Mouse (Mus musculus) neural tube, embryonic 11.5 days (tissue): Measurements from ENCODE around the gene Abi3. TPM values are rescaled to one million over a fixed set of nuclear protein-coding genes. Genes with fewer than 3 reads are reported as not detected.

Source experiments
- ATAC-seq: fragments of 200-750 bp; cut with Nextera tagmentation; 2 replicates; pipeline ENCODE4 v1.8.0; 2017; ENCODE audit warnings: moderate number of reproducible peaks, mild to moderate bottlenecking, moderate TSS enrichment, moderate library complexity; ENCODE audit not compliant: insufficient read depth, low FRiP score, low TSS enrichment
- DNase-seq: peaks from one replicate; pipeline ENCODE4 v3.0.0-alpha.2; 2015; ENCODE audit warnings: low spot score
- H3K27ac ChIP-seq: fragments of 300-500 bp; sonication (generic); 2 replicates; pipeline ENCODE4 v1.5.1; 2014; ENCODE audit warnings: low read depth, mild to moderate bottlenecking, low read length
- H3K27me3 ChIP-seq: fragments of 300-500 bp; sonication (generic); 2 replicates; pipeline ENCODE4 v1.6.1; 2014; ENCODE audit warnings: mild to moderate bottlenecking, low read length, mixed read lengths; ENCODE audit not compliant: control insufficient read depth, insufficient read depth
- H3K36me3 ChIP-seq: fragments of 300-500 bp; sonication (generic); 2 replicates; pipeline ENCODE4 v1.6.1; 2014; ENCODE audit warnings: mild to moderate bottlenecking, low read length, moderate library complexity, mixed read lengths; ENCODE audit not compliant: control insufficient read depth, insufficient read depth
- H3K4me1 ChIP-seq: fragments of 300-500 bp; sonication (generic); 2 replicates; pipeline ENCODE4 v1.6.1; 2014; ENCODE audit warnings: low read length, mixed read lengths; ENCODE audit not compliant: control insufficient read depth, insufficient read depth
- H3K4me2 ChIP-seq: fragments of 300-500 bp; sonication (generic); 2 replicates; pipeline ENCODE4 v1.6.1; 2014; ENCODE audit warnings: low read depth, mild to moderate bottlenecking, moderate library complexity
- H3K4me3 ChIP-seq: fragments of 300-500 bp; sonication (generic); 2 replicates; pipeline ENCODE4 v1.5.1; 2014; ENCODE audit warnings: low read depth, low read length
- H3K9ac ChIP-seq: fragments of 300-500 bp; sonication (generic); 2 replicates; pipeline ENCODE4 v1.6.1; 2014; ENCODE audit warnings: mild to moderate bottlenecking, low read length
- H3K9me3 ChIP-seq: fragments of 300-500 bp; sonication (generic); 2 replicates; pipeline ENCODE4 v1.6.1; 2016; ENCODE audit warnings: low read length; ENCODE audit not compliant: control insufficient read depth
- WGBS: fragments of 180-500 bp; shearing (Covaris S2); extraction: QIAGEN DNeasy Blood & Tissue Kit; methylation state at CpG from one replicate; pipeline ENCODE4 v1.1.7; 2014; 5-methylcytosine and 5-hydroxymethylcytosine counted together
- polyA plus RNA-seq: library from polyadenylated mRNA; unstranded; fragments of >200 nt; fragmentation: Nextera tagmentation; extraction: Ambion mirVana; gene quantifications from 2 replicates; pipeline ENCODE4 v1.2.1, GENCODE M21; 2014

The Abi3 gene
- polyA plus RNA-seq, 1 experiment from 2014 or later, result 1.4 TPM

GRCm38 (mm10) chr11:95810828-95811227 is 31.4 kb downstream of the Abi3 start:
- Histone ChIP-seq H3K4me1 (no peaks in the 10 kb centered on the region; the same call in 1 of the 2 replicates), H3K9me3 (no peaks in the 10 kb centered on the region; the same call in 1 of the 2 replicates), H3K4me3 (no peak overlapping the region), H3K9ac (no peak overlapping the region), H3K27ac (no peak overlapping the region), H3K27me3 (no peaks in the 10 kb centered on the region), H3K36me3 (no peaks in the 10 kb centered on the region), H3K4me2 (no peak overlapping the region)
- WGBS, result 55% methylated on average over 7 of the region's 7 CpGs
- no peak for ATAC-seq
- DNase-seq, result no peak

DNA sequence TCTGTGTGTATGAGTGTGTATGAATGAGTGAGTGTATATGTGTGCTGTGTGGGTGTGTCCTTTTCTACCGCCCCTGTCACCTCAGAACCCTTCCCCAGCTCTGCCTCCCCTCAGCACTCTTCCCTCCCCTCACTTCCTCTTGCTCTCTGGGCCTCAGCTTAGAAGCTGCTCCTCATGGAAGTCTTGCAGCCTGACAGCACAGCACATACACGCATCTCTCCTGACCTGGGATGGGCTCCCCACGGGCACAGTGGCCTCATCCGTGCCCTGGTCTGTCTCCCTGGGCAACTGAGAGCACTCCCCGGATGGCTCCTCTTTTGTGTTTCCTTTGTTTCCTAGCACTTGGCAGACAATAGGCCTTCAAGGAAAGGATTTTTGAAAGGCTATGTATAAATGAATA is 32.7 kb downstream of the Abi3 start:
- ATAC-seq, result no peak
- no peak for DNase-seq
- no peaks in the 10 kb centered on the region; the same call in 1 of the 2 replicates for H3K4me1 ChIP-seq
- no peaks in the 10 kb centered on the region; the same call in 1 of the 2 replicates for H3K9me3 ChIP-seq
- H3K27me3 ChIP-seq, result no peaks in the 10 kb centered on the region
- no peak overlapping the region for H3K27ac ChIP-seq
- 38% methylated on average over 5 of the region's 5 CpGs for WGBS
- no peak overlapping the region for H3K4me2 ChIP-seq
- no peak overlapping the region for H3K4me3 ChIP-seq
- H3K9ac ChIP-seq, result no peak overlapping the region
- no peaks in the 10 kb centered on the region for H3K36me3 ChIP-seq

DNA sequence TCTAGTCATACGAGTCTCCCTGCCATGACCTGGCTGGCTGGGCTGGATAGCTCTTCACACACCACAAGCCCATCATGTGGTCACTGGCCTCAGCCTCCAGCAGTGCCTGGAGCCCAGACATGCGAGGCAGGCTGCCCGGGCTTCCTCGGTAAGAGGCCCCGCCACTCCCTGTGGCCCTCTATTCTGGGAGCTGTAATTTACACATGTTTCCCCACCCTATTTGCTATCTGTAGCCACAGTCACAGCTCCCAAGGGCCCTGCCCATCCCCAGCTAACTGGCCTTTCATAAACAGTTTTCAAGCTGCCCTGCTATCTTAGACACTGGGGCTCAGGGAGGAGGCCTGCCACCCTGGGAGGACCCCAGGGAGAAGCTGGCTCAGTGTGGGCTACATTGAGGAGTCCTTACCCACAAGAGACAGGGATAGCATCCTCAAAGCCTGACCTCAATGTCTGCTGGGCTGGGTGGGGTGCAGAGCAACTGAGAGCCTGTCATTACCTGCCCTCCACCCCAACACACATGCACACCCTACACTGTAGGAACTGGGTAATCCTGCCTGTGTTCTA is 33.7 kb downstream of the Abi3 start:
- no peak overlapping the region for H3K4me3 ChIP-seq
- 90% methylated on average over 5 of the region's 5 CpGs for WGBS
- H3K36me3 ChIP-seq, result no peaks in the 10 kb centered on the region
- no peak overlapping the region for H3K4me2 ChIP-seq
- DNase-seq (no peak), ATAC-seq (no peak)
- no peaks in the 10 kb centered on the region; the same call in 1 of the 2 replicates for H3K9me3 ChIP-seq
- peak overlapping the region; percentile 6; the same call in 1 of the 2 replicates for H3K9ac ChIP-seq
- no peaks in the 10 kb centered on the region; the same call in 1 of the 2 replicates for H3K4me1 ChIP-seq
- H3K27ac ChIP-seq, result no peak overlapping the region
- no peaks in the 10 kb centered on the region for H3K27me3 ChIP-seq

DNA sequence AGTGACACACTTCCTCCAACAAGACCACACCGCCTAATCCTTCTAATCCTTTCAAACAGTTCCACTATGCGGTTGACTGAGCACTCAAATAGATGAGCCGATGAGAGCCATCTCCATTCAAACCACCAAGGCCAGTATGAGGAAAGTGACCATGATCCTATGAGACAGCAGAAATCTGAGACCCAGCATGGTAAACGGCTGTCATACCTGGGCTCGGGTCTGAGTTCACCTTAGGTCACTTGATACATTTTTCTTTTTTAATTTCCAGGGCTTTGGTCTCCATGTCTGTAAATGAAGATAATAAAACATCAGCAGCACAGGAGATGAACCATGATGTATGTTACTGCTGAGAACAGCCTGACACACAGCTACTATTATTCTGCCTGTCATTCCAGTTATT is 34.4 kb downstream of the Abi3 start:
- Histone ChIP-seq H3K4me2 (no peak overlapping the region), H3K27me3 (no peaks in the 10 kb centered on the region), H3K9me3 (no peaks in the 10 kb centered on the region; the same call in 1 of the 2 replicates), H3K4me3 (no peak overlapping the region), H3K27ac (no peak overlapping the region), H3K4me1 (no peaks in the 10 kb centered on the region; the same call in 1 of the 2 replicates), H3K36me3 (no peaks in the 10 kb centered on the region), H3K9ac (no peak overlapping the region)
- no peak for ATAC-seq
- WGBS, result 96% methylated on average over 5 of the region's 5 CpGs
- DNase-seq, result no peak

DNA sequence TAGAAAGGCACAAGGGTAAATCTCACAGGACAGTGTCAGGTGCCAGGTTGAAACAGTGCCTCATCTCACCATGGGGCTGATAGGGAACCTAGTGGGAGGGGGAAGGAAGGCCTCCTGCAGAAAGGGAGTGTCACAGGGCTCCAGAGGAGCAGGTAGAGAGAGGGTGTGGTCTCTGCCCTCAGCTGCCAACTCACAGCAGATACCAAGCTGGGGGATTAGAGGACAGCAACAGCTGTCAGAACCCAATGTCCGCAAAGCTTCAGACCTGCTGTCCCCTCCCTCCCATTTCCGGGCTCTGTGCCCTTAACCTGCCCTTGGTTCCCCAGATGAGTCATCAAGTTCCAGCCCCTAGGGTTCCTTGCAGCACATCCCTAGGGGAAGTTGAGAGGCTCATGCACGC is 36.7 kb downstream of the Abi3 start:
- Histone ChIP-seq H3K9ac (no peak overlapping the region), H3K27me3 (no peaks in the 10 kb centered on the region), H3K9me3 (no peaks in the 10 kb centered on the region; the same call in 1 of the 2 replicates), H3K4me1 (no peaks in the 10 kb centered on the region; the same call in 1 of the 2 replicates), H3K4me3 (no peak overlapping the region), H3K4me2 (no peak overlapping the region), H3K27ac (no peak overlapping the region), H3K36me3 (no peaks in the 10 kb centered on the region)
- DNase-seq (no peak), ATAC-seq (no peak)
- 56% methylated on average over 3 of the region's 3 CpGs for WGBS

DNA sequence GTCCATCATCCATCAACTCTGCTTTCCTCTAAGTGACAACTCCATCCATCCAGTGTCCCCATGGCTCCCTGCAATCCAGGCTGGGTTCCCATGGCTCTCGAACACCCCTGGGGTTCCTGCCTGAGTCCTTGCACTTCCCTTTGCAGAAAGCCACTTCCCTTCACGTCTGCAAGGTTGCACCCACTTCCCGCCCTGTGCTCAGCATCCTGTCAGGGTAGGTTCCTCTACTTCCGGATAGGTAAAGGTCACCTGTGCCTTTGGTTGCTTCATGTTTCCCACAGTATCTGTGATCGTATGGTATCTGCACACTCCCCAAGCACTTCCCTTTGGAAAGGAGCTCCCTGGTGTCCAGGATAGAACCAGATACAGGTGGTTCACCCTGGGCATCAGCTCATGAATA is 37.3 kb downstream of the Abi3 start:
- no peaks in the 10 kb centered on the region; the same call in 1 of the 2 replicates for H3K9me3 ChIP-seq
- H3K4me2 ChIP-seq, result no peak overlapping the region
- no peaks in the 10 kb centered on the region; the same call in 1 of the 2 replicates for H3K4me1 ChIP-seq
- H3K27ac ChIP-seq, result no peak overlapping the region
- no peak overlapping the region for H3K4me3 ChIP-seq
- ATAC-seq (no peak), DNase-seq (no peak)
- H3K9ac ChIP-seq, result no peak overlapping the region
- H3K27me3 ChIP-seq, result no peaks in the 10 kb centered on the region
- no peaks in the 10 kb centered on the region for H3K36me3 ChIP-seq
- WGBS, result 70% methylated on average over 5 of the region's 5 CpGs

- Histone ChIP-seq H3K27me3 (peaks cover 17% of the 10 kb centered on the region), H3K36me3 (no peaks in the 10 kb centered on the region), H3K4me2 (no peak overlapping the region), H3K4me3 (no peak overlapping the region), H3K9ac (no peak overlapping the region), H3K9me3 (no peaks in the 10 kb centered on the region), H3K27ac (no peak overlapping the region), H3K4me1 (peaks cover 4% of the 10 kb centered on the region; the same call in 1 of the 2 replicates)
- ATAC-seq (no peak), DNase-seq (no peak)
- 68% methylated on average over 5 of the region's 5 CpGs for WGBS
Observed at GRCm38 (mm10) chr11:95795582-95795981, 46.7 kb downstream of the Abi3 start.

- Histone ChIP-seq H3K9ac (no peak overlapping the region), H3K27me3 (peaks cover 17% of the 10 kb centered on the region), H3K9me3 (no peaks in the 10 kb centered on the region), H3K4me1 (peaks cover 4% of the 10 kb centered on the region; the same call in 1 of the 2 replicates), H3K36me3 (no peaks in the 10 kb centered on the region), H3K4me3 (no peak overlapping the region), H3K4me2 (no peak overlapping the region), H3K27ac (no peak overlapping the region)
- ATAC-seq (no peak), DNase-seq (no peak)
- WGBS, result 73% methylated on average over 5 of the region's 5 CpGs
Observed at GRCm38 (mm10) chr11:95794201-95794600, 48.1 kb downstream of the Abi3 start.

- DNase-seq (no peak), ATAC-seq (no peak)
- Histone ChIP-seq H3K4me1 (peaks cover 4% of the 10 kb centered on the region; the same call in 1 of the 2 replicates), H3K4me2 (no peak overlapping the region), H3K4me3 (no peak overlapping the region), H3K9ac (no peak overlapping the region), H3K9me3 (no peaks in the 10 kb centered on the region), H3K27me3 (peaks cover 17% of the 10 kb centered on the region), H3K27ac (no peak overlapping the region), H3K36me3 (no peaks in the 10 kb centered on the region)
- 92% methylated on average over 8 of the region's 8 CpGs for WGBS
Observed at GRCm38 (mm10) chr11:95792950-95793509, 49.2 kb downstream of the Abi3 start.
